Mouse (Mus musculus) liver, embryonic 13.5 days (tissue): Measurements from ENCODE around the gene Fam69b. TPM values are rescaled to one million over a fixed set of nuclear protein-coding genes. Genes with fewer than 3 reads are reported as not detected.

Experiments
- ATAC-seq: fragments of 200-750 bp; cut with Nextera tagmentation; 2 replicates; pipeline ENCODE4 v1.8.0; 2017; ENCODE audit warnings: low read depth, mild to moderate bottlenecking, moderate number of reproducible peaks, moderate library complexity
- DNase-seq: peaks from one replicate; pipeline ENCODE4 v3.0.0; 2022
- H3K27ac ChIP-seq: fragments of 300-500 bp; sonication (generic); 2 replicates; pipeline ENCODE4 v1.5.1; 2015; ENCODE audit warnings: moderate library complexity, mild to moderate bottlenecking, inconsistent platforms
- H3K27me3 ChIP-seq: fragments of 300-500 bp; sonication (generic); 2 replicates; pipeline ENCODE4 v1.6.1; 2015; ENCODE audit warnings: mild to moderate bottlenecking, inconsistent platforms
- H3K36me3 ChIP-seq: fragments of 300-500 bp; sonication (generic); 2 replicates; pipeline ENCODE4 v1.6.1; 2015; ENCODE audit warnings: mild to moderate bottlenecking, inconsistent platforms
- H3K4me1 ChIP-seq: fragments of 300-500 bp; sonication (generic); replicated peaks from 2 replicates; pipeline ENCODE4 v1.6.1; 2015; ENCODE audit warnings: inconsistent platforms
- H3K4me2 ChIP-seq: fragments of 300-500 bp; sonication (generic); 2 replicates; pipeline ENCODE4 v1.6.1; 2015; ENCODE audit warnings: inconsistent platforms, mild to moderate bottlenecking, moderate library complexity
- H3K4me3 ChIP-seq: fragments of 300-500 bp; sonication (generic); replicated peaks from 2 replicates; pipeline ENCODE4 v1.5.1; 2015; ENCODE audit warnings: mild to moderate bottlenecking, inconsistent platforms
- H3K9ac ChIP-seq: fragments of 300-500 bp; sonication (generic); 2 replicates; pipeline ENCODE4 v1.6.1; 2015; ENCODE audit warnings: mild to moderate bottlenecking, inconsistent platforms
- H3K9me3 ChIP-seq: fragments of 300-500 bp; sonication (generic); replicated peaks from 2 replicates; pipeline ENCODE4 v1.6.1; 2016; ENCODE audit warnings: inconsistent platforms
- WGBS: fragments of 180-500 bp; shearing (Covaris S2); methylation state at CpG from one replicate; pipeline ENCODE4 v1.1.7; 2015; ENCODE audit not compliant: insufficient replicate concordance; 5-methylcytosine and 5-hydroxymethylcytosine counted together
- polyA plus RNA-seq: library from polyadenylated mRNA; unstranded; fragments of >200 nt; fragmentation: Nextera tagmentation; extraction: Ambion mirVana; gene quantifications from 2 replicates; pipeline ENCODE4 v1.2.1, GENCODE M21; 2015

Fam69b gene
- polyA plus RNA-seq, 1 experiment from 2014 or later: 2.1 TPM

- Histone ChIP-seq H3K9ac (no peak overlapping the region), H3K27ac (peak overlapping the region; percentile 60; the same call in 1 of the 2 replicates), H3K27me3 (peaks cover 21% of the 10 kb centered on the region), H3K36me3 (0 out of 2 replicates have a peak, but pooled peaks cover 4% of the 10 kb centered on the region), H3K4me1 (peaks cover 76% of the 10 kb centered on the region), H3K9me3 (no peaks in the 10 kb centered on the region), H3K4me2 (0 out of 2 replicates have a peak overlapping the region, but pooled peaks have one; percentile 5), H3K4me3 (no peak overlapping the region)
- WGBS: 61% methylated on average over 4 of the region's 4 CpGs
- ATAC-seq (no peak), DNase-seq (no peak)
Measured at GRCm38 (mm10) chr2:26599965-26600364, 28.3 kb upstream of the Fam69b start.

- Histone ChIP-seq H3K27me3 (peaks cover 21% of the 10 kb centered on the region), H3K9ac (no peak overlapping the region), H3K4me2 (no peak overlapping the region), H3K4me3 (no peak overlapping the region), H3K27ac (peak overlapping the region; percentile 60; the same call in 1 of the 2 replicates), H3K4me1 (peaks cover 71% of the 10 kb centered on the region), H3K9me3 (no peaks in the 10 kb centered on the region), H3K36me3 (0 out of 2 replicates have a peak, but pooled peaks cover 4% of the 10 kb centered on the region)
- DNase-seq: no peak
- 60% methylated on average over 2 of the region's 2 CpGs for WGBS
- peak; percentile 39 for ATAC-seq
Measured at GRCm38 (mm10) chr2:26600664-26601063, 27.6 kb upstream of the Fam69b start.

- Histone ChIP-seq H3K4me3 (no peak overlapping the region), H3K27me3 (peaks cover 27% of the 10 kb centered on the region), H3K4me1 (peaks cover 71% of the 10 kb centered on the region), H3K36me3 (0 out of 2 replicates have a peak, but pooled peaks cover 4% of the 10 kb centered on the region), H3K4me2 (0 out of 2 replicates have a peak overlapping the region, but pooled peaks have one; percentile 83), H3K9me3 (no peaks in the 10 kb centered on the region), H3K9ac (no peak overlapping the region), H3K27ac (no peak overlapping the region)
- WGBS: 69% methylated on average over 1 of the region's 1 CpGs
- DNase-seq (no peak), ATAC-seq (no peak)
Measured at GRCm38 (mm10) chr2:26601595-26601994, 26.7 kb upstream of the Fam69b start.

- 66% methylated on average over 5 of the region's 5 CpGs for WGBS
- Histone ChIP-seq H3K4me1 (peaks cover 75% of the 10 kb centered on the region), H3K9ac (peak overlapping the region; percentile 70), H3K9me3 (no peaks in the 10 kb centered on the region), H3K4me2 (peak overlapping the region; percentile 83), H3K4me3 (peak overlapping the region; percentile 66), H3K27me3 (peaks cover 32% of the 10 kb centered on the region), H3K27ac (peak overlapping the region; percentile 69; the same call in 1 of the 2 replicates), H3K36me3 (no peaks in the 10 kb centered on the region)
- DNase-seq: no peak
- ATAC-seq: no peak
Measured at GRCm38 (mm10) chr2:26602631-26603030, 25.6 kb upstream of the Fam69b start.

GRCm38 (mm10) chr2:26603159-26603558, 25.1 kb upstream of the Fam69b start:
- peak overlapping the region; percentile 69 for H3K27ac ChIP-seq
- H3K36me3 ChIP-seq: no peaks in the 10 kb centered on the region
- H3K4me3 ChIP-seq: peak overlapping the region; percentile 66
- WGBS: 4% methylated on average over 6 of the region's 6 CpGs
- DNase-seq (no peak), ATAC-seq (no peak)
- H3K4me2 ChIP-seq: peak overlapping the region; percentile 83
- no peaks in the 10 kb centered on the region for H3K9me3 ChIP-seq
- H3K4me1 ChIP-seq: peaks cover 71% of the 10 kb centered on the region
- peaks cover 32% of the 10 kb centered on the region for H3K27me3 ChIP-seq
- H3K9ac ChIP-seq: peak overlapping the region; percentile 70

GRCm38 (mm10) chr2:26603720-26604671, 24.3 kb upstream of the Fam69b start, which contains the start of gene Agpat2:
Gene Agpat2, minus strand, starts transcription at chr2:26604417.
- Histone ChIP-seq H3K27me3 (peaks cover 32% of the 10 kb centered on the region), H3K4me3 (peak within 1 kb of the TSS; percentile 66), H3K9ac (peak within 1 kb of the TSS; percentile 70), H3K36me3 (no peaks in the 10 kb centered on the region), H3K4me1 (peaks cover 66% of the 10 kb centered on the region), H3K27ac (peak within 1 kb of the TSS; percentile 69), H3K9me3 (no peaks in the 10 kb centered on the region), H3K4me2 (peak within 1 kb of the TSS; percentile 83)
- ATAC-seq (peak; percentile 78), DNase-seq (peak; percentile 53)
- under 1% methylated on average over 101 of the region's 103 CpGs for WGBS

GRCm38 (mm10) chr2:26605331-26605730, 22.9 kb upstream of the Fam69b start:
- peaks cover 32% of the 10 kb centered on the region for H3K27me3 ChIP-seq
- ATAC-seq: no peak

GRCm38 (mm10) chr2:26606579-26606978, 21.7 kb upstream of the Fam69b start:
- no peak overlapping the region; the same call in 1 of the 2 replicates for H3K9ac ChIP-seq
- H3K4me1 ChIP-seq: peaks cover 43% of the 10 kb centered on the region
- ATAC-seq (no peak), DNase-seq (no peak)
- no peak overlapping the region for H3K4me2 ChIP-seq
- no peaks in the 10 kb centered on the region for H3K9me3 ChIP-seq
- no peak overlapping the region for H3K4me3 ChIP-seq
- peaks cover 32% of the 10 kb centered on the region for H3K27me3 ChIP-seq
- H3K36me3 ChIP-seq: no peaks in the 10 kb centered on the region
- 54% methylated on average over 3 of the region's 3 CpGs for WGBS
- H3K27ac ChIP-seq: no peak overlapping the region

More at GRCm38 (mm10) chr2:26605331-26605730, 22.9 kb upstream of the Fam69b start:
- 70% methylated on average over 8 of the region's 8 CpGs for WGBS
- Histone ChIP-seq H3K9ac (no peak overlapping the region), H3K9me3 (no peaks in the 10 kb centered on the region), H3K4me3 (no peak overlapping the region), H3K4me1 (peaks cover 53% of the 10 kb centered on the region), H3K36me3 (no peaks in the 10 kb centered on the region), H3K27ac (no peak overlapping the region), H3K4me2 (no peak overlapping the region)
- DNase-seq: no peak

GRCm38 (mm10) chr2:26607056-26607910, 21.0 kb upstream of the Fam69b start:
- H3K9ac ChIP-seq: no peak overlapping the region
- no peak overlapping the region for H3K4me3 ChIP-seq
- ATAC-seq: no peak
- no peak overlapping the region for H3K27ac ChIP-seq
- 52% methylated on average over 6 of the region's 6 CpGs for WGBS
- no peaks in the 10 kb centered on the region for H3K9me3 ChIP-seq
- no peak overlapping the region for H3K4me2 ChIP-seq
- peaks cover 32% of the 10 kb centered on the region for H3K27me3 ChIP-seq
- no peaks in the 10 kb centered on the region for H3K36me3 ChIP-seq
- DNase-seq: no peak
- H3K4me1 ChIP-seq: peaks cover 37% of the 10 kb centered on the region

- Histone ChIP-seq H3K36me3 (no peaks in the 10 kb centered on the region), H3K27me3 (peaks cover 22% of the 10 kb centered on the region), H3K27ac (no peak overlapping the region), H3K4me3 (no peak overlapping the region), H3K4me2 (no peak overlapping the region), H3K9me3 (no peaks in the 10 kb centered on the region), H3K4me1 (peaks cover 23% of the 10 kb centered on the region), H3K9ac (no peak overlapping the region)
- DNase-seq: no peak
- no peak for ATAC-seq
Measured at GRCm38 (mm10) chr2:26608781-26609180, 19.5 kb upstream of the Fam69b start.

- Histone ChIP-seq H3K36me3 (no peaks in the 10 kb centered on the region), H3K9me3 (no peaks in the 10 kb centered on the region), H3K27ac (no peak overlapping the region), H3K27me3 (peaks cover 17% of the 10 kb centered on the region), H3K4me1 (peaks cover 18% of the 10 kb centered on the region), H3K4me2 (no peak overlapping the region), H3K4me3 (no peak overlapping the region), H3K9ac (no peak overlapping the region)
- ATAC-seq (no peak), DNase-seq (no peak)
Measured at GRCm38 (mm10) chr2:26609261-26609661, 19.0 kb upstream of the Fam69b start.
